Mouse (Mus musculus): ENCODE data around the gene Pik3r4.
"Not testable (repeated sequence)": the region's sequence is repeated elsewhere in the genome, so short reads cannot be mapped to it uniquely, and the experiment has no call there.

The Pik3r4 gene

GRCm38 (mm10) chr9:105642460-105643371 lies at the start of gene Pik3r4:
TSS of gene Pik3r4 (plus strand) at chr9:105642978.
- DNase-seq (ENCODE audit: low read depth, low spot score) = peak; percentile 94

- no peak for DNase-seq (ENCODE audit: low read depth, low spot score)
Observed at GRCm38 (mm10) chr9:105598906-105599305, 43.9 kb upstream of the Pik3r4 start.

DNA sequence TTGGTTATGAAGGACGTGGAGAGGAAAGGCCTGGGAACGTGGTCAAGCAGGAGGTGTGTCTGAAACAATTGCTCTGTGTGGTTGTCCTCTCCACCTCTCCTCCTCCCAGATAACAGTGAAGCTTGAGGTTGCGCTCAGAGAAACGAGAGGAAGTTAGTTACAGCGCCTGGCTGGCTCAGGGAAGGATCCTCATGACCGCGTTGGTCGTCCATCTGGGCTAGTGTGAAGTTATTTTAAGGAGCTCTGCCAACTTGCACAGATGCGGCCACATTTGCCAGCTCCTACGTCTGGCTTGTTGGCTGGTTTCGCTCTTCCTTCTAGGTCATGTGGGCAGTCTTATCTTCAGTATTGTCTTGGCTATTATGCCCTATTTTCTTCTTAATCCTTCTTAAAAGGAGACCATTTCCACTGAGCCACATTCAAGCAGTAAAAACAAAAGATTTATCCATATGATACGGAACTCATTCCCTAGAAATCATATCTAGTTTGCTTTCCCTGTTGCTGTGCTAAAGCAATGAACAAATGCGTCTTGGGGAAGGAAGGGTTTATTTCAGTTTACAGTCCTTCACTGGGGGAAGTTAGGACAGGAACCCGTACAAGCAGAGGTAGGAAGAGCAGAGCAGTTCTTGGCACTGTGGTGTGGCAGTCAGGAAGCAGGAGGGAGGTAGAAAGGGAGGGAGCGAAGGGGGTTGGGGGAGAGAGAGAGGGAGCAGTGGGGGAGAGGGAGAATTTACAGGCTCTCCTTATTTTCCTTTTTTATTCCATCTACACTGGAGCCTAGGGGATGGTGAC lies 30.6 kb upstream of the Pik3r4 start:
- DNase-seq (ENCODE audit: low read depth, low spot score) = no peak

- no peak for DNase-seq (ENCODE audit: low read depth, low spot score)
Observed at GRCm38 (mm10) chr9:105612919-105613318, 29.9 kb upstream of the Pik3r4 start.

DNA sequence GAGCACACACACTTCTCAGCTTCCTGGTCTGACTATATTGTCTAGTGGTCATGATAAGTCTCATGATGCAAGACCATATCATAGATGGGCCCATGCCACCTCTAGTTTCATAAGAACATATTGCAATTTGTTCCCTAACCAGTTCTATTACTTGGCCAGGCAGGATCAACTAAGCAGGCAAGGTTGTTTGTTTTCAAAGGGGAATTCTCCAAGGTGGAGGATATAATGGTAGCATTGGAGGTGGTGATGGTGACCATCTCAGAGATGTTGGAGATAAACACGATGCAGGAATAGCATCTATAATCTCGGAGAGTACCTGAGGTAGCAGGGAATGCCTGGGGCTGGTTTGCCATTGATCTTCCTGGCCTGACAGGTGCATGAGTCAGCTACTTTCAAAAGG lies 26.8 kb upstream of the Pik3r4 start:
- no peak for DNase-seq (ENCODE audit: low read depth, low spot score)

DNA sequence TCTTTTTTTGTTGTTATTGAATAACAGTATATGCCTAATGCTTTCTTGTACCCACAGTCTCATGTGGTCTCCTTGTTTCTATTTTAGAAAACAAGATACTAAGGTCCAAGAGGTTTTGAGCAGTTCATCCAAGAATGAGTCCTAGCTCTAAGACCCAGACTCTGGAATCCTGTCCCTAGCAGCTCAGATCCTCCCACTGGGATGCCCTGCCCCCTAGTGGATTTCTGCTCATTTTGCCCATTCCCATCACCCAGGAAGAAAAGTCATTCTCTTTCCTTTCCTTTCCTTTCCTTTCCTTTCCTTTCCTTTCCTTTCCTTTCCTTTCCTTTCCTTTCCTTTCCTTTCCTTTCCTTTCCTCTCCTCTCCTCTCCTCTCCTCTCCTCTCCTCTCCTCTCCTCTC lies 25.5 kb upstream of the Pik3r4 start:
- peak; percentile 13 for DNase-seq (ENCODE audit: low read depth, low spot score)

GRCm38 (mm10) chr9:105633961-105634360 lies 8.8 kb upstream of the Pik3r4 start:
- DNase-seq (ENCODE audit: low read depth, low spot score) = no peak

DNA sequence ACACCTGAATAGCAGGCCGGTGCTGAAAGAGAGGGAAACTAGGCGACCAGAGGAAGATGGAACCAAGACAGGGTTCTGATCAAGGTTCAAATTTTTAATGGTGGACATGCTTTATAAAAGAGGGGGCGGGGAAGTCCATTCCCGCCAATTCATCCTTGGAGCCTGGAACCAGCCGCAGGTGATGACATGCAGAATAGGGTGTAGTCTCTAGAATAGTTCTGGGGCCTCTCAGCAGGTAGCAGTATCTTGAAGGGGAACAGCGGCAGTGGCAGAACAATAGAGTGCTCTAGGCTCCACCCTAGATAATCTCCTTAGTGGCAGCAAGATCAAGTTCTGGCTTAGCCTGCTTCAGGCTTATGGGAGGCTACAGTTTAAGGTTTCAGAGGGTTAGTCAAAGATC lies 1.4 kb upstream of the Pik3r4 start:
- not testable (repeated sequence) for DNase-seq (ENCODE audit: low read depth, low spot score)

GRCm38 (mm10) chr9:105656189-105656588 lies 13.4 kb downstream of the Pik3r4 start:
- no peak for DNase-seq (ENCODE audit: low read depth, low spot score)

DNA sequence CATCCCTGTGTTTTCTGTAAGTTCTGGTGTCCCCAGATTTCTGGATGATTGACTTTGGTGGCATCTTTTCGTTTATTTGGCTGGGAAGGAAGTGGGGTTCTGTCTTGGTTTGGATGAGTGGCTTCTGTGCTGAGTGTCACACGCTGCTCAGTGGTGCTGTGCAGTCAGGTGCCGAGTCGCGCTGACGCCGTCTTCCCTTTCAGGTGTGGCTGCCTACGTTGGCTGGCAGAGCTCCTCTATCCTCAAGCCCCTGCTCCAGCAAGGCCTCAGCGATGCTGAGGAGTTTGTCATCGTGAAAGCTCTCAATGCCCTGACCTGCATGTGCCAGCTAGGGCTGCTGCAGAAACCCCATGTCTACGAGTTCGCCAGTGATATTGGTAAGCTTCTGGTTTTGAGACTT lies 15.4 kb downstream of the Pik3r4 start:
- no peak for DNase-seq (ENCODE audit: low read depth, low spot score)

- no peak for DNase-seq (ENCODE audit: low read depth, low spot score)
Observed at GRCm38 (mm10) chr9:105659877-105660276, 17.1 kb downstream of the Pik3r4 start.

DNA sequence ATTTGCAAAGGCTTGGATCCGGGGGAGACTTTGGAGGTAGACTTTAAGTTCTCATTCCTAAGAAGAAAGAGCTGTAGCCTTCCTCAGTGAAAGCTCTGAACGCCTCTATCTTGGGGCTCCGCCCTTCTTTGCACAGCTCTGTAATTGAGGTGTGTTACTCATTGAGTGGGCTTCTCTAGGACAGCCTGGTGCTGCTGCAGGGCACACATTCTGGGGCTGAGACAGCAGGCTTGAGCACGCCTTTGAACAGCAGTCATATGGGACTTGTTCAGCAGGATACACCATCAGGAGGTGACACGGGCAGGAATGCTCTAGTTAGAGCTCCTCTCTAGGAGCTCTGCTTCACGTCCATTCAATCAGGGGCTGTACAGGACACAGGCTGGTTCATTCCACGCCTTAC lies 22.5 kb downstream of the Pik3r4 start:
- no peak for DNase-seq (ENCODE audit: low read depth, low spot score)

- no peak for DNase-seq (ENCODE audit: low read depth, low spot score)
Observed at GRCm38 (mm10) chr9:105670916-105671315, 28.1 kb downstream of the Pik3r4 start.

DNA sequence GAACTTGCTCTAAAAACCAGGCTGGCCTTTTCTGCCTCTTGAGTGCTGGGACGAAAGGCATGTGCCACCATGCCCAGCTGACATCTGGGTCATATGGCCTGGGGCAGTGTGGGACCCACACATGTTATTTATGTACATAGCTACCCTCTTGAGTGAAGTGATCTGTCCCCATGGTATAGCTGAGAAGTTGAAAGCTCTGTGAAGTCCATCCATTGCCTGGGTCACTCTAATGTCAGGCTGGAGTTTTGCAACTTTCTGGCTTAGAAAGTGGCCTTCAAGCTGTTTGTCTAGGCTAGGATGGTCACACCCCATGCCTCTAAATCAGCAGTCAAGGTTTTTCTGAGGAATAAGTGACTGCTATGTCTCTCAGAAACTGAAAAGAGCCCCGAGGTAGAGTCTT lies 29.3 kb downstream of the Pik3r4 start:
- DNase-seq (ENCODE audit: low read depth, low spot score) = no peak

GRCm38 (mm10) chr9:105675941-105676340 lies 33.2 kb downstream of the Pik3r4 start:
- DNase-seq (ENCODE audit: low read depth, low spot score) = no peak

- no peak for DNase-seq (ENCODE audit: low read depth, low spot score)
Observed at GRCm38 (mm10) chr9:105681386-105681785, 38.6 kb downstream of the Pik3r4 start.

DNA sequence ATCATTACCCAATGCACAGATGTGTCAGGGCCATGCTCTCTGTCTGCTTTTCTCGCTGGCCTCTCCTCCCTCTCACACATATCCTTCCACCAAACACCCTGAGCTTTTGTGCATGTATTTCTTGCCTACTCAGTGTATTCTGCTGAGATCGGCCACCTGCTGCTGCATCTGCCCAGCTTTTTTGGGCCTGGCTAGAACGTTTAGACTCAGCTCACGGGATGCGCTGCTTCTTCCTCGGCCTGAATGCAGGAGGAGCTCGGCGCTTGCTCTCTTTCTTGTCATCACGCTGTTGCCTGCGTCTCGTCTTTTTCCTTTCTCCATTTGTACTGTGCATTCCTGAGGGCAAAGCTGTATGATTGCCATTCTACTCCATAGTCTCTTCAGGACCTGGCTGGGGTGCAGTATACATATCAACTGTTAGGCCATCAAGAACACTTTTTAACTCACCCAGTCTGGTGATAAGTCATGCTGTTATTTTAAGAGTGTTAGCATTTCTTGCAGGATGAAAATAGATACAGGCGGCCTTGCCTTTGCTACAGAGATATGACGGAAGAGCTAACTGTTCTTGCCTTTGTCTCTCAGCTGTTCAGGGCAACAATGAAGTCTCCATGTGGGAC lies 41.9 kb downstream of the Pik3r4 start:
- DNase-seq (ENCODE audit: low read depth, low spot score) = no peak

DNA sequence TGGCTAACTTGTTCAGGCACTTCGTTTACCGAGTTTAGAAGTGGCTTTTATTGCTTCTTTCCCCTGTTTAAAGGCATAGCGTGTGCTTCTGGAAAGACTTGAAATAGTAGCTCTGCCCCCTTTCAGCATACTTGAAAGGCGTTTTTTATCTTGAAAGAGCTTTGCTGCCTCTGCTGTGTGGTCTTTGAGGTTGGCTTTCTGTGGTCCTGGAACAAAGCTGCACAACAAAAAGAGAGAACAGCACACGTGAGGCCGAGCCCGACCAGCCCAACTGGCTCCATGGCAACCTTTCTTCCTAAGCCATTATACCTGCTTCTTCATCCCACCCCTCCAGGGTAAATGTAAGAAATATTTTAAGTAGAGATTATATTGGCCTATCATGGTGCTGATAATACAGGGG lies 46.7 kb downstream of the Pik3r4 start:
- no peak for DNase-seq (ENCODE audit: low read depth, low spot score)

DNA sequence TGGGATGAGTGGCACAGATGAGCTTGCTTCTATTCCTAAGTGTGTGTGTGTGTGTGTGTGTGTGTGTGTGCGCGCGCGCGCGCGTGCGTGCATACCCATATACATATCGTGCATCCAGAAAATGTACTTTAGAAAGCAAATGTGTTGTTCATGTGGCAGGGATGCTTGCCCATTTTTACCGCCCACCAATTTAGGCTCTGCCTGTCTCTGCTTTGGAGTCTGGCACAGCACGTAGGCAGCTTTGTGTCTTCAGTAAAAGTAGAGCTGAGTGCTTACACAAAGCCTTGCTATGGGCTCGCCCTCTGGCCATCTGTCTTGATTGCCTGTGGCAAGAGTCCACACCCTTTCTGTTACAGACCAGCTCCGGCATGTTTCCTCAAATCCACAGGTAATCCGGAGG lies 49.7 kb downstream of the Pik3r4 start:
- no peak for DNase-seq (ENCODE audit: low read depth, low spot score)

- no peak for DNase-seq (ENCODE audit: low read depth, low spot score)
Observed at GRCm38 (mm10) chr9:105693056-105693455, 50.3 kb downstream of the Pik3r4 start.

DNA sequence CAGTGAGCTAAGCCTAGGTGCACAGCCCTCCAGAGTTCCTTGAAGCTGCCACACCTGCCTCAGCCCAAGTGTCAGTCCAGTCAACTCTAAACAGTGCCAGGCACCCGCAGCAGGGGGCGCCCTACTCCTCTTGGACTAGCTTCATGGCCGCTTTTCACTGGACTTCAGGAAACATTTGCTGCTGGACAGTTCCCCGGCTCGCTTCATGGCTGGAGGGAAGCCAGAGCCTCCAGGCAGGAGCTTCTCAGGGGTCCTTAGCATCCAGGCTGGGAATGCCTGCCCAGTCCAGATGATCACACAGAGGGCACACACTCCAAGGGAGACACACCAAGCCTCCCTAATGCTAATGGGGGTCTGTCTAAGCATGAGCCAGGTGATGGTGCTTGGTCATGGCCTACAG lies 51.1 kb downstream of the Pik3r4 start:
- DNase-seq (ENCODE audit: low read depth, low spot score) = peak; percentile 38

GRCm38 (mm10) chr9:105696818-105697564 lies 54.2 kb downstream of the Pik3r4 start:
- no peak for DNase-seq (ENCODE audit: low read depth, low spot score)

Data from CD4-positive, CD25-positive, alpha-beta regulatory T cell, adult 2 months (primary cell).